In genomic region chr10:107930471-107931021, GRCm38 (mm10) we compare ENCODE assay signal across 10 mouse cellular contexts. TPM values are rescaled to one million over a fixed set of nuclear protein-coding genes. Genes with fewer than 3 reads are reported as not detected.
A peak's percentile ranks its signal among the peaks of the same experiment; 100 is the strongest.
DNase-seq lines count a peak whose midpoint lies in the region; ATAC-seq and TF ChIP-seq lines count a peak whose summit lies in the region.
"Had no signal": no experiment of that assay in that cellular context is flagged by ENCODE, and none has a peak within 500 bp of the region (broad histone marks: within the 10 kb centered on the region; RNA-seq: fewer than 3 reads in every experiment).

No protein-coding gene starts in this region.

- peak; percentile 62 for DNase-seq in gastrocnemius, adult 2 months
- DNase-seq in heart, postnatal 4 days: peak; percentile 80
- DNase-seq in lung, adult 2 months: peak; percentile 18
- no peak for DNase-seq in B cell, adult 2 months

- no peak overlapping the region for H3K4me3 ChIP-seq in C2C12 (ENCODE audit: insufficient read depth, poor library complexity, severe bottlenecking)
- peak overlapping the region; percentile 25; the same call in 1 of the 2 replicates for H3K4me3 ChIP-seq in gastrocnemius, adult 2 months
- H3K4me3 ChIP-seq in lung, adult 2 months (replicated peaks; ENCODE audit: extremely low read depth, low read depth, low read length): no peak overlapping the region
- H3K4me3 ChIP-seq: forebrain, embryonic 15.5 days had no signal

- no peaks in the 10 kb centered on the region for H3K36me3 ChIP-seq in C2C12 (ENCODE audit: control insufficient read depth, insufficient read depth)
- H3K36me3 ChIP-seq: forebrain, embryonic 15.5 days had no signal

- H3K27me3 ChIP-seq in C2C12 (ENCODE audit: control insufficient read depth, insufficient read depth, insufficient read length): no peaks in the 10 kb centered on the region
- H3K27me3 ChIP-seq: forebrain, embryonic 15.5 days had no signal

- no peak overlapping the region for H3ac ChIP-seq in C2C12 (ENCODE audit: control insufficient read depth, insufficient read length, low read depth)

- TF ChIP-seq POLR2A in lung, adult 2 months (IDR thresholded peaks at IDR 0.05; ENCODE audit: borderline replicate concordance, extremely low read depth, low read depth, low read length): no peak

- WGBS in lung, adult 2 months: 18% methylated on average over 7 of the region's 7 CpGs

- ATAC-seq in inflammation-experienced regulatory T-cells, adult 6 months: no peak
- ATAC-seq in CD4-positive, CD25-positive, alpha-beta regulatory T cell, adult 4 months: no peak
- no peak for ATAC-seq in activated CD4-positive, CD25-positive, alpha-beta regulatory T cell, adult 4 months
- ATAC-seq: forebrain, embryonic 15.5 days had no signal

- peaks cover 12% of the 10 kb centered on the region for H3K4me1 ChIP-seq in lung, adult 2 months (ENCODE audit: control insufficient read depth, insufficient read depth, low read length)
- H3K4me1 ChIP-seq: forebrain, embryonic 15.5 days had no signal

- no peaks in the 10 kb centered on the region for H3K79me3 ChIP-seq in C2C12 (ENCODE audit: low read depth)

- intact Hi-C loops in gastrocnemius, adult 2 months (cut with DNase I): loop anchor here (10.0 kb wide), 1 partner anchor 514 kb away; no protein-coding TSS in a partner anchor

- H3K79me2 ChIP-seq in C2C12 (ENCODE audit: control insufficient read depth, insufficient read depth): no peaks in the 10 kb centered on the region

- peak overlapping the region; percentile 84 for H3K27ac ChIP-seq in gastrocnemius, adult 2 months
- H3K27ac ChIP-seq: forebrain, embryonic 15.5 days had no signal

- TF ChIP-seq CTCF in C2C12 (IDR thresholded peaks at IDR 0.05; ENCODE audit: control insufficient read depth, insufficient read depth, insufficient read length): no peak
- TF ChIP-seq CTCF in gastrocnemius, adult 2 months (IDR thresholded peaks at IDR 0.05): no peak
- no peak for TF ChIP-seq CTCF in lung, adult 2 months (IDR thresholded peaks at IDR 0.05; ENCODE audit: insufficient read depth, low read length)

TF ChIP-seq in C2C12, 6 proteins besides CTCF, POLR2A, EP300 and RAD21:
- TF ChIP-seq MYOG (IDR thresholded peaks at IDR 0.05; ENCODE audit: control insufficient read depth, extremely low read depth, insufficient read length) (no peak), MYOD1 (IDR thresholded peaks at IDR 0.05; ENCODE audit: control insufficient read depth, insufficient read length, low read depth) (peak; percentile 48), CEBPB (IDR thresholded peaks at IDR 0.05; ENCODE audit: low read depth) (peak; percentile 75)
TF ChIP-seq in C2C12: peak in this region for 2.

RNA-seq across cellular contexts. Expression of gene Otogl, which starts 18.6 kb away (rescaled TPM):
- 0.01 TPM for polyA plus RNA-seq in C2C12 (2012; fragmentation: generic; extraction: Trizol)
- total RNA-seq in gastrocnemius, adult 2 months (2021): under 1 TPM; 0.05 to 0.06 TPM
- total RNA-seq in heart, postnatal 4 days (2021): under 1 TPM; 0.05 to 0.11 TPM
- polyA plus RNA-seq in lung, adult 2 months (2012; rRNA removed): 0.03 and 0.06 TPM in 2 replicates
- not detected for polyA plus RNA-seq in inflammation-experienced regulatory T-cells, adult 6 months (2017; shearing (Covaris generic))
- not detected for polyA plus RNA-seq in CD4-positive, CD25-positive, alpha-beta regulatory T cell, adult 4 months (2017; shearing (Covaris generic))
- not detected for polyA plus RNA-seq in activated CD4-positive, CD25-positive, alpha-beta regulatory T cell, adult 4 months (2017; shearing (Covaris generic))
- polyA plus RNA-seq: spleen, adult 2 months had no signal

Comparison
In these comparisons a context has a peak if more than half of its experiments do, and no peak if none do; other contexts are left out.
1. DNase-seq: peak in gastrocnemius, adult 2 months (single experiment), heart, postnatal 4 days (single experiment) and lung, adult 2 months (single experiment); none in B cell, adult 2 months (0 of 2).